Mouse (Mus musculus): ENCODE data around the gene Enpp6. TPM values are rescaled to one million over a fixed set of nuclear protein-coding genes. Genes with fewer than 3 reads are reported as not detected.
"Not testable (repeated sequence)": the region's sequence is repeated elsewhere in the genome, so short reads cannot be mapped to it uniquely, and the experiment has no call there.

Gene Enpp6
- total RNA-seq, 2 experiments from 2014 or later, result 17.7 to 22.8 TPM

GRCm38 (mm10) chr8:46992579-46992978 lies 5.9 kb downstream of the Enpp6 start:
- DNase-seq (ENCODE audit: extremely low spot score in 1 of 2, low spot score in 1 of 2), result no peak

- DNase-seq (ENCODE audit: extremely low spot score in 1 of 2, low spot score in 1 of 2), result no peak
Observed at GRCm38 (mm10) chr8:46995931-46996664, 9.4 kb downstream of the Enpp6 start.

- no peak for DNase-seq (ENCODE audit: extremely low spot score in 1 of 2, low spot score in 1 of 2)
Observed at GRCm38 (mm10) chr8:47005676-47006075, 19.0 kb downstream of the Enpp6 start.

GRCm38 (mm10) chr8:47006785-47007184 lies 20.1 kb downstream of the Enpp6 start:
- DNase-seq (ENCODE audit: extremely low spot score in 1 of 2, low spot score in 1 of 2), result no peak

GRCm38 (mm10) chr8:47008220-47008773 lies 21.6 kb downstream of the Enpp6 start:
- no peak for DNase-seq (ENCODE audit: extremely low spot score in 1 of 2, low spot score in 1 of 2)

GRCm38 (mm10) chr8:47016268-47016946 lies 29.7 kb downstream of the Enpp6 start:
- peak; percentile 47 to 69 for DNase-seq (ENCODE audit: extremely low spot score in 1 of 2, low spot score in 1 of 2)

- no peak for DNase-seq (ENCODE audit: extremely low spot score in 1 of 2, low spot score in 1 of 2)
Observed at GRCm38 (mm10) chr8:47021135-47021555, 34.5 kb downstream of the Enpp6 start.

- no peak for DNase-seq (ENCODE audit: extremely low spot score in 1 of 2, low spot score in 1 of 2)
Observed at GRCm38 (mm10) chr8:47024612-47025011, 37.9 kb downstream of the Enpp6 start.

GRCm38 (mm10) chr8:47026841-47027490 lies 40.3 kb downstream of the Enpp6 start:
- no peak for DNase-seq (ENCODE audit: extremely low spot score in 1 of 2, low spot score in 1 of 2)

GRCm38 (mm10) chr8:47028474-47028873 lies 41.8 kb downstream of the Enpp6 start:
- no peak for DNase-seq (ENCODE audit: extremely low spot score in 1 of 2, low spot score in 1 of 2)

GRCm38 (mm10) chr8:47030321-47030720 lies 43.6 kb downstream of the Enpp6 start:
- no peak for DNase-seq (ENCODE audit: extremely low spot score in 1 of 2, low spot score in 1 of 2)

GRCm38 (mm10) chr8:47032081-47032480 lies 45.4 kb downstream of the Enpp6 start:
- peak in 1 of 2 experiments; percentile 24 for DNase-seq (ENCODE audit: extremely low spot score in 1 of 2, low spot score in 1 of 2)

GRCm38 (mm10) chr8:47033976-47034375 lies 47.3 kb downstream of the Enpp6 start:
- DNase-seq (ENCODE audit: extremely low spot score in 1 of 2, low spot score in 1 of 2), result no peak

- DNase-seq (ENCODE audit: extremely low spot score in 1 of 2, low spot score in 1 of 2), result no peak
Observed at GRCm38 (mm10) chr8:47036501-47036900, 49.8 kb downstream of the Enpp6 start.

- DNase-seq (ENCODE audit: extremely low spot score in 1 of 2, low spot score in 1 of 2), result no peak
Observed at GRCm38 (mm10) chr8:47037405-47037804, 50.7 kb downstream of the Enpp6 start.

GRCm38 (mm10) chr8:47040215-47040614 lies 53.5 kb downstream of the Enpp6 start:
- not testable (repeated sequence) for DNase-seq (ENCODE audit: extremely low spot score in 1 of 2, low spot score in 1 of 2)

- no peak for DNase-seq (ENCODE audit: extremely low spot score in 1 of 2, low spot score in 1 of 2)
Observed at GRCm38 (mm10) chr8:47046340-47046739, 59.7 kb downstream of the Enpp6 start.

GRCm38 (mm10) chr8:47047146-47047545 lies 60.5 kb downstream of the Enpp6 start:
- DNase-seq (ENCODE audit: extremely low spot score in 1 of 2, low spot score in 1 of 2), result no peak

- DNase-seq (ENCODE audit: extremely low spot score in 1 of 2, low spot score in 1 of 2), result no peak
Observed at GRCm38 (mm10) chr8:47048584-47048983, 61.9 kb downstream of the Enpp6 start.

- DNase-seq (ENCODE audit: extremely low spot score in 1 of 2, low spot score in 1 of 2), result no peak
Observed at GRCm38 (mm10) chr8:47052643-47053042, 66.0 kb downstream of the Enpp6 start.

- DNase-seq (ENCODE audit: extremely low spot score in 1 of 2, low spot score in 1 of 2), result no peak
Observed at GRCm38 (mm10) chr8:47056086-47056485, 69.4 kb downstream of the Enpp6 start.

Measured in layer of hippocampus, postnatal 25 days (tissue).